Mouse (Mus musculus) ES-Bruce4 (cell line): Measurements from ENCODE around the gene Pdlim3. TPM values are rescaled to one million over a fixed set of nuclear protein-coding genes. Genes with fewer than 3 reads are reported as not detected.
"Not testable (repeated sequence)": the region's sequence is repeated elsewhere in the genome, so short reads cannot be mapped to it uniquely, and the experiment has no call there.

Source experiments
- H3K27ac ChIP-seq: 2 replicates; pipeline ENCODE4 v1.5.1; 2012; ENCODE audit warnings: low read length, inconsistent platforms; ENCODE audit not compliant: insufficient read depth
- H3K27me3 ChIP-seq: 2 replicates; pipeline ENCODE4 v1.6.1; 2012; ENCODE audit warnings: mild to moderate bottlenecking, low read length, inconsistent platforms; ENCODE audit not compliant: control insufficient read depth, poor library complexity, insufficient read depth, severe bottlenecking
- H3K36me3 ChIP-seq: 2 replicates; pipeline ENCODE4 v1.6.1; 2012; ENCODE audit warnings: inconsistent platforms, mild to moderate bottlenecking, low read length, moderate library complexity; ENCODE audit not compliant: control insufficient read depth, poor library complexity, insufficient read depth, severe bottlenecking
- H3K4me1 ChIP-seq: one replicate; pipeline ENCODE4 v1.8.1; 2011; ENCODE audit warnings: low read length; ENCODE audit not compliant: control insufficient read depth, insufficient read depth
- H3K4me3 ChIP-seq: 2 replicates; pipeline ENCODE4 v1.5.1; 2011; ENCODE audit warnings: low read depth, mild to moderate bottlenecking, low read length
- H3K9ac ChIP-seq: 2 replicates; pipeline ENCODE4 v1.6.1; 2012; ENCODE audit warnings: low read depth, mild to moderate bottlenecking, inconsistent platforms; ENCODE audit not compliant: poor library complexity, severe bottlenecking
- H3K9me3 ChIP-seq: replicated peaks from 2 replicates; pipeline ENCODE4 v1.6.1; 2012; ENCODE audit warnings: mild to moderate bottlenecking, low read length, inconsistent platforms; ENCODE audit not compliant: control insufficient read depth, poor library complexity, insufficient read depth, severe bottlenecking
- CTCF ChIP-seq: IDR thresholded peaks from one replicate; pipeline ENCODE4 v1.8.1; 2011; ENCODE audit warnings: low read depth, low read length
- EP300 ChIP-seq: IDR thresholded peaks from 2 replicates; pipeline ENCODE4 v1.6.1; 2011; ENCODE audit warnings: low read depth, low read length; ENCODE audit not compliant: insufficient read depth
- POLR2A ChIP-seq: IDR thresholded peaks from one replicate; pipeline ENCODE4 v1.8.1; 2011; ENCODE audit warnings: low read length; ENCODE audit not compliant: insufficient read depth
- polyA plus RNA-seq: library from polyadenylated mRNA; stranded (reverse); fragments of >200 nt; gene quantifications from 2 replicates; pipeline ENCODE4 v1.2.4, GENCODE M21; 2011; ENCODE audit warnings: low read depth; ENCODE audit not compliant: missing spikeins, insufficient read depth, insufficient read length

Pdlim3 gene
- polyA plus RNA-seq, 1 experiment: 23.4 TPM

GRCm38 (mm10) chr8:45857734-45858133, 27.5 kb upstream of the Pdlim3 start:
- no peak overlapping the region for H3K27ac ChIP-seq
- H3K9me3 ChIP-seq: peaks cover 5% of the 10 kb centered on the region; the same call in 1 of the 2 replicates
- no peaks in the 10 kb centered on the region for H3K36me3 ChIP-seq
- peak; percentile 77 for TF ChIP-seq EP300
- TF ChIP-seq POLR2A: no peak
- H3K4me1 ChIP-seq: no peaks in the 10 kb centered on the region
- H3K27me3 ChIP-seq: no peaks in the 10 kb centered on the region
- no peak overlapping the region for H3K9ac ChIP-seq
- peak overlapping the region; percentile 11; the same call in 1 of the 2 replicates for H3K4me3 ChIP-seq

GRCm38 (mm10) chr8:45858391-45858790, 26.9 kb upstream of the Pdlim3 start:
- no peak overlapping the region for H3K9ac ChIP-seq

GRCm38 (mm10) chr8:45871587-45871986, 13.7 kb upstream of the Pdlim3 start:
- H3K9ac ChIP-seq, H3K4me3 ChIP-seq, H3K27me3 ChIP-seq, H3K36me3 ChIP-seq, H3K9me3 ChIP-seq, H3K4me1 ChIP-seq, H3K27ac ChIP-seq: not testable (repeated sequence)

More at GRCm38 (mm10) chr8:45858391-45858790, 26.9 kb upstream of the Pdlim3 start:
- no peaks in the 10 kb centered on the region for H3K4me1 ChIP-seq
- H3K4me3 ChIP-seq: no peak overlapping the region
- H3K27ac ChIP-seq: no peak overlapping the region
- no peaks in the 10 kb centered on the region for H3K27me3 ChIP-seq
- H3K36me3 ChIP-seq: no peaks in the 10 kb centered on the region
- H3K9me3 ChIP-seq: peaks cover 5% of the 10 kb centered on the region; the same call in 1 of the 2 replicates
- TF ChIP-seq EP300 (peak; percentile 64; the same call in 1 of the 2 replicates), CTCF (no peak), POLR2A (no peak)

DNA sequence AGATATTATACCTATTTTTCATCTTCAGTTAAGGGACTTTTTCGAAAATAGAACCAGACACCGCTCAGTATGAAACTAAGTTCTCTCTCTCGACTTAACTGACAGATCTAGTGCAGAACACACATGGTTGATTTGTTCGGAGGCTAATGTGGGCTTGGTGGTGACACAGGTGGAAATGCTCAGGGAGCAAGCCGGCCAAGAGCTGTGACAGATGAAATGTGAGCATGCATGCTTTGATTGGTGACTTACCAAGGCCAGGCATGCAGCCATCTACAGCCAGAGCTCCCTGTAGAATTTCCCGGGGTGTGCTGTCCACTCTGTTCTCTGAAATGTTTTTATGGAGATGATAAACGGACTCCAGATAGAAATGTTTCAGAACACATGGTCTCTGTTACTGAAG, 13.2 kb upstream of the Pdlim3 start:
- no peak overlapping the region for H3K4me3 ChIP-seq
- H3K36me3 ChIP-seq: no peaks in the 10 kb centered on the region
- no peak overlapping the region for H3K27ac ChIP-seq
- no peak for TF ChIP-seq CTCF
- no peak for TF ChIP-seq POLR2A
- no peak for TF ChIP-seq EP300
- H3K4me1 ChIP-seq: peaks cover 3% of the 10 kb centered on the region
- H3K9ac ChIP-seq: no peak overlapping the region
- 0 out of 2 replicates have a peak, but pooled peaks cover 2% of the 10 kb centered on the region for H3K9me3 ChIP-seq
- no peaks in the 10 kb centered on the region; the same call in 1 of the 2 replicates for H3K27me3 ChIP-seq

- H3K27ac ChIP-seq: no peak overlapping the region
- H3K9ac ChIP-seq: no peak overlapping the region
- H3K9me3 ChIP-seq: no peaks in the 10 kb centered on the region; the same call in 1 of the 2 replicates
- no peak for TF ChIP-seq EP300
- no peak for TF ChIP-seq CTCF
- TF ChIP-seq POLR2A: no peak
- peaks cover 3% of the 10 kb centered on the region for H3K4me1 ChIP-seq
- H3K27me3 ChIP-seq: no peaks in the 10 kb centered on the region; the same call in 1 of the 2 replicates
- no peak overlapping the region for H3K4me3 ChIP-seq
- H3K36me3 ChIP-seq: no peaks in the 10 kb centered on the region
Observed at GRCm38 (mm10) chr8:45874945-45875626, 10.2 kb upstream of the Pdlim3 start.

DNA sequence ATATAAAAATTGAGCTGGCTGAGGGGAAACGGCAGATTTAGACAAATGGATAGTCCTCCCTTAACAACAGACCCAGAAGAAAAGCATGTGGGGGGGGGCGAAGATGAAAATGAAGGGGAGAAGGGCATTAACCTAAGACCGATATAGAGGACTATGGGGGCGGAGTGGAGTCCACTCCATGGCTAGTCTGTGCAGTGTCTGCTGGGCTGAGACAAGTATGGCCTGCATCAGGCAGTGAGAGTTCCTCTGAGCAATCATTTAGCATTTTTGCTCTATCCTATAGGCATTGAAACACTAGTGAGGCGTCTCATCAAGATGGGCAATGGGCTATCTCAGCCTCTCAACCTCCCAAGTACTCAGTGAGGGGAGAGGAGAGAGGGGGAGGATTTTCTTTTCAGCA, 8.9 kb upstream of the Pdlim3 start:
- Histone ChIP-seq H3K4me1 (peaks cover 3% of the 10 kb centered on the region), H3K9ac (no peak overlapping the region), H3K36me3 (no peaks in the 10 kb centered on the region), H3K27ac (no peak overlapping the region), H3K27me3 (no peaks in the 10 kb centered on the region; the same call in 1 of the 2 replicates), H3K4me3 (no peak overlapping the region), H3K9me3 (no peaks in the 10 kb centered on the region; the same call in 1 of the 2 replicates)
- TF ChIP-seq EP300 (no peak), CTCF (no peak), POLR2A (no peak)
